Mouse (Mus musculus): ENCODE data around the gene Prkca. TPM values are rescaled to one million over a fixed set of nuclear protein-coding genes. Genes with fewer than 3 reads are reported as not detected.

Gene Prkca
- total RNA-seq, 4 experiments from 2014 or later = 201 to 232 (median 220) TPM

DNA sequence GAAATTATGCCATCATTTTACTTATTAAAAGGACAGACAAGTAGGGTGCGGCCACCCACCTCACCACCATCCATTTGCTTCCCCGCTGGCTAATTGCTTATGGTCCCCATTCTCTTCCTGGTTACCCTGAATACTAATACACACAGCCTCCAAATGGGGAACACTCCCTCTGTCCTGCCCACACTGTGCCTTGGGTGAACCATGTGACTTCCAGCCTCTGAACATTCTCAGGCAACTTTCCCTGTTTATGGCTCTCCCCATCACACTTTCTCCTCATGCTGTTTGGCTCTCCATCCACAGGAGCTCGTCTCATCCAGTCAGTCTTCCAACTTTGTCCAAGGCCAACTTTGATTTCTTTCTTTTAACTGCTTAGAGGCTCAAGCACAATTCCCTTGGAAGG is 80.3 kb downstream of the Prkca start:
- DNase-seq (ENCODE audit: low spot score in 2 of 2) = no peak

DNA sequence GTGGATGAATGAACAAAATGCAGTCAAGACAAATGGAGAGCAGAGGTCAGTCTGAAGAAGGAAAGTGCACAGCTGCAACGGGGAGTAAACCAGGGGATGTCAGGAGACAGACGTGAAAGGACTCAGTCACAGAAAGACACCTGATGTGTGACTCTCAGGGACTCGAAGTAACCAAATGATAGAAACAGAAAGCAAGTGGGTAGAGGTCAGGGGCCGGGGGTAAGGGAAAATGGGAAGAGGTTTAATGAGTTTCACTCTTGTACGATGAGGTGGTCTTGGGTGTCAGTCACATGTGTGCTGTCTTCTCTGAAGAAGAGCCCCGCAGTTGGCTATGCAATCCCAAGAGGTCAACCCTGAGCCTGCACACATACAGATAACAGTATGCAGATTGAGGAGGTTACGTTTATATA is 82.0 kb downstream of the Prkca start:
- no peak for DNase-seq (ENCODE audit: low spot score in 2 of 2)

DNA sequence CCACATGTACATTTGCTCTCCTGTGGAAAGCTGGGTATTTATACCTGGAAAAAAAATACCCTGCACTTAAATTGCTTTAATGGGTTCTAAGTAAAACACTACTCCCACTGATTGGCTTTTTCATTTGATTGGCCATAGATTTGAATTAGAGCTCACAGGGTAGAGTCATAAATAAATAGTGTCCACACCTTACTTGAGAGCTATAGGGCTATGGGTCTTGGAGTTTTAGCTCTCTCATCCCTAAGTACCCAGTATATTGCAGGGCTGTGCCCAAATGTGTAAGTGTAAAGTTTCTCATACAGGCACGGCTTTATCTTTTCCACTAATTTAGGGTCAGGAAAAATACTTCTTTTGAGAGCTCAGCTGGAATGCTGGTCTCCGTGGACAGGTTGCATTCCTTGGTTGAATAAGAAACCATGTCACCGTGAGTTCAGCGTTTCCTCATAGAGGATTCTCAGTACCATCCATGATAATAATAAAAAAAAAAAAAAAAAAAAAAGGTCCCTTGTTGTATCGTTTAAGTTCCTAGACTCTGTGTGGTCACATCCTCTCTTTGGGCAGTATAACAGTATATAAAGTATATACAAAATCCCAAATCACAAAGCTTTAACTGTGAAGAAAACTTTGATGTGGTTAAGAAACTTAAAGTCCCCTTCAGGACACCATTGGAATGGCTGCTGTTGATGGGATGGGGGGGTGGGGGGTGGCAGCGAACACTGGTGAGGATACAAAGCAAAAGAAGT is 82.8 kb downstream of the Prkca start:
- DNase-seq (ENCODE audit: low spot score in 2 of 2) = no peak

DNA sequence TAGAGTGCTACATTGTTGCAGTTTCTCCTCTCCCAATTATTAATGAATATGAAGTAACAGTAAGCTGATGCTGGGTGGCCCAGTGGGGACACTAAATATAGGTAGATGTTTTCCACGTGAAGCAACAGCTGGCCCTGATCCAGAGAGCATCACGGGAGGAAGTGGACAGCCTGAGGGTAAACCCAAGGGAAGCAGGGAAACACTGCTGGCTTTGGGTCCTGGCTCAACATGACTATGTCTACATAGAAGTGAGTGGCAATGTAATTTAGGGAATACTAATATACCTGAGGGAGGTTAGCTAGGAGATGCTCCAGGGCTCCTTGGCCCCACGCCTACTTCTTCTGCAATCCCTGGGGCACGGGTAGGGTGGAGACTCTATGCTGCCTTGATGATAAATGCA is 84.3 kb downstream of the Prkca start:
- DNase-seq (ENCODE audit: low spot score in 2 of 2) = no peak

GRCm38 (mm10) chr11:108258811-108259266 is 84.9 kb downstream of the Prkca start:
- peak in 1 of 2 experiments; percentile 46 for DNase-seq (ENCODE audit: low spot score in 2 of 2)

DNA sequence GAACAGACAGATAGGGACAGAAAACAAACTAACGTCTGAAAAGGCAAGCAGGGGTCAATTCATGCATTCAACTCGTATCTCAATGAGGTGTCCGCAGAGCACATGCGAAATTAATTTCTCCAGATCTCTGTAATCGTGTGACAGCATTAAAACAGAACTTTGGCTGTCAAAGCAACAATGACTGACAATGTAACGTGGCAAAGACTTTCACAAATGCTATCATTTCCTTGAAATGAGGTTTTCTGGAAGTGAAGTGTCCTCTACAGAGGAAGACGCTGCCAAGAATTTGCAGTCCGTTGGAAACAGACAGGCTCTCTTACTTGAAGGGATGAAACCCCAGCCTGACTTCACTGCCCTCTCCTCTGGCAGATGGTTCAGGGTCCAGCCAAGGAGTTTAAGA is 85.8 kb downstream of the Prkca start:
- no peak for DNase-seq (ENCODE audit: low spot score in 2 of 2)

DNA sequence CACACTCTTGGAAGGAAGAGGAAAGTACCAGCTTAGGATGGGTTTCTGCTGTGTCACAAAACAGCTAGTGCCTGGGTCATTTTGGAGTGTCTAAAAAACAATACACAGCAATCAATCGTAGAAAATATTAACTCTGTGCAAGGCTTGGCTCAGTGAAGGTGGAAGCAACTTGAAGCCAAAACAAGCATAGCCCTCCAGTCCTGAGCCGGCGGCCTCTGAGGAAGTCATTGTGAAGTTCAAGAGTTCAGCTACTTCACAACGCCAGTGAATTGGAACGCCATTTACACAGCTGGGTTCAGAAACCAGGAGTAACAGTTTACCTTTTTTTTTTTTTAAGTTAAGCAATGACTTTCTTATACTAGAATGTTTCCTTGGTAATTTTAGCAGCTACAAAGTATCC is 89.0 kb downstream of the Prkca start:
- DNase-seq (ENCODE audit: low spot score in 2 of 2) = no peak

- no peak for DNase-seq (ENCODE audit: low spot score in 2 of 2)
Measured at GRCm38 (mm10) chr11:108251924-108252775, 91.6 kb downstream of the Prkca start.

DNA sequence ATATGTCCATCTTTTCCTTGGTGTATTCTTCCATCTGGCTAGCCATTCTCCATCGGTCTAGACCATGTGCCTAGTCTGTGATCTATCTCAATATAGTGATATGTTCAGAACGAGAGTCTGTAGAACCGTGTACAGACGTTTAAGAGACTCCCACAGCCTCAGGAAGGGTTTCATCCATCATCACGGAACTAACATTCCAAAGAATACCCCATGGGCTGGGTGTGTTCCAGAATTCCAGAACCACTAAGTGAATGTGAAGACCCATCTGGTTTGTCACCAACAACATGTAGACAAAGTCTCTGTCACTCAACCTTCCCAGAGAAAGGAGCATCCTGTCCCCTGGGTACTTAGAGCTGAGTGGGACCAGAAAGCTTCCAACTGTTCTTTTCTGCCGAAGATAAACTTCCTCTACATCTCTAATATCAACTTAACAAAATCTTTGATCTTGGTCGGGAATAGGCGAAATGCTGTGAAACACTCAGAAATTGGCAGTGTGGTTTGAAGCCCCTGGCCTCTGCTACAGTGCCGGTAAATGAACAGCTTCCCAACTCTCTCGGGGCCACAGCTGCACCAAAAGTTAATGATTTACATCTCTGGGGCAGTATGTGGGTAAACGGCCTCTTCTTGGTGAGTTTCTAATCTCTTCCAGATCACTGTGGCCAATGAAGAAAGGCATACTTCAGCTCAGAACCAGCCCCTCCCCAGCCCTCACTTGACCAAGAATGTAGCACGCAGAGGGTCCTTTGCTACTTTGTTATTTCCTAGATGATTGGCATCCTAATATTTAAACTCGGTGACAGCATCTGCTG is 92.7 kb downstream of the Prkca start:
- no peak for DNase-seq (ENCODE audit: low spot score in 2 of 2)

DNA sequence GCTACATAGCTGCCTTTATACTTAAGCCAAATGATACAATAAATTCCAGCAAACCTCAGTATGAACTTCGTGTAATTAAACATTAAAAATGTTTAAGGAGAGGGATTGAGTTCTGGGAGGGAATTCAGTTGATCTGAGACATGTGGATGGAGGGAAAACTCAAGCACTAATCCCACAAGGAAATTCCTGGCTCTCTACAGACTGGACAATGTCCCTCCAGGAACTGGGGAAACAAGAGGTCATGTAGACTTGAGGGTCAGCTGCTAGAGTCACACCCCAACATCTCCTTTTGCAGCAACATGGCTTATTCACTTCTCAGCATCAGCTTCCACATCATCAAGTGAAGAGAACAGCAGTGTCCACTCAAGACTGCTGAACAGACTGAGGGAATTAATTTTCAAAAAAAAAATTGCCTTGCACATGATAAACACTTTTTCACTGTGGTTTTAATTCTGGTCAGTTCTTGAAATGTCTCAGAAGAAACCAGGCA is 93.5 kb downstream of the Prkca start:
- no peak for DNase-seq (ENCODE audit: low spot score in 2 of 2)

DNA sequence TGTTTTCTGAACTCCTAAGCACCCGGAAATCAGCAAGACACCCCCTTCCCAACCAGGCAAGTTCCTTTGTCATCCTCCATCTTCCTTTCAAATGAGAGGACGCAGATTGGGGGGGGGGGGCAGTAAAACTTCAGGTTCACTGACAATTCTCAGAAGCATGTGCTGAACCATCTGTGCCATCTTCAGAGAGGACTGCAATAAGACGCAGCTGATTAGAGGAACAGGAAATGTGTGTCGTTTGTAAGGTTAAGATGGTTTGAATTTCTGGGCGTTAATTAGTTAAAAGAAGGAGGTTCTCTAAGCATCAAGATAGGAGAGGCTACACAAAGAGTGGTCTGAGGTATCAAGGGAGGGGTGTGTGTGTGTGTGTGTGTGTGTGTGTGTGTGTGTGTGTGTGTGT is 94.2 kb downstream of the Prkca start:
- DNase-seq (ENCODE audit: low spot score in 2 of 2) = no peak

- no peak for DNase-seq (ENCODE audit: low spot score in 2 of 2)
Measured at GRCm38 (mm10) chr11:108249047-108249403, 94.7 kb downstream of the Prkca start.

- DNase-seq (ENCODE audit: low spot score in 2 of 2) = no peak
Measured at GRCm38 (mm10) chr11:108248218-108249046, 95.3 kb downstream of the Prkca start.

- no peak for DNase-seq (ENCODE audit: low spot score in 2 of 2)
Measured at GRCm38 (mm10) chr11:108247121-108247863, 96.4 kb downstream of the Prkca start.

- no peak for DNase-seq (ENCODE audit: low spot score in 2 of 2)
Measured at GRCm38 (mm10) chr11:108246267-108246702, 97.4 kb downstream of the Prkca start.

- DNase-seq (ENCODE audit: low spot score in 2 of 2) = no peak
Measured at GRCm38 (mm10) chr11:108244241-108244640, 99.5 kb downstream of the Prkca start.

- no peak for DNase-seq (ENCODE audit: low spot score in 2 of 2)
Measured at GRCm38 (mm10) chr11:108243633-108244032, 100.1 kb downstream of the Prkca start.

DNA sequence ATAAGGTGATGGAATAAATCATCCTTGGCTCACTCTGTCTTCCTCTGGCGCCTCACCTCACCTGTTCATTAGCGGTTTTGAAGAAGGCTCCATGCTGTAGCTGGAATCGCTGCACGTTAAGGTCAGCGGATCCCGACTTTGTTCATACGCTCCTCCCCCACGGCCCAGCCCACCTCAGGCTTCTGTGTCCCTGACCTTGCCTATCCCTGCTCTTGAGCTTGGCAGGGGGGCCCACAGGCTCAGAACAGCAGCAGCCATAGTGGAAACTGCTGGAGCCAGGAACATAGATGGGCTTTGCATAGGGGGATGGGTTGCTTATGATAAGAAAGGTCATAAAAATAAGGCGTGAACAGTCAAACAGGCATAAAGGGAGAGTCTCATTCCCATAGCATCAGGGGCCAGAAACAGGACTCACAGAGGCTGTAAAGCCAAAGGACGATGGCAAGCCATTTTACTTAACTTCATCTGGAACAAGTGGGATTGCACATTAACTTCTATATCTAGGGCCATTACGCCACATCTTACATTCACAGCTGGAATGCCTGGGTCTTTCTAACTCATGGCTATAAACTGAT is 102.7 kb downstream of the Prkca start:
- no peak for DNase-seq (ENCODE audit: low spot score in 2 of 2)

DNA sequence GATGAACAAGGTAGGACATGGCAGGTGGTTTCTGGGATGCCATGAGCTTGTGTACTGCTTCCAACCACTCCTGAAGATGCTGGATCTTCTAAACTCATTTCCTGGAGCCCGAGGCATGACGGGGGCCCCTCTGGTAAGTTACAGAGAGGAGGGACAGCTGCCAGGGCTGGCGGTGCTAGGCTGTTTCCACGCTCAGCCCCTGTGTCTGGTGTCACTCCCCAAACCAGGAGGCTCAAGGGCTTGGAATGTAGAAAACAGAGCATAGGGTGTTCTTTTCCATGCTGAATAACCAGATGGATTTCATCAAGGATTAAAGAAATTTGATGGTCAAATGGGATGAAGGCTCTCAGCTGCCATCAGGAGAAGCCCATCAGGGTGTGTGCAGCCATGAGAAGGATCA is 104.6 kb downstream of the Prkca start:
- no peak for DNase-seq (ENCODE audit: low spot score in 2 of 2)
